Comparison of ENCODE assay signal across 35 mouse cellular contexts in genomic region chr1:25706299-25706698, GRCm38 (mm10).
"Had no signal": no experiment of that assay in that cellular context is flagged by ENCODE, and none has a peak within 500 bp of the region (broad histone marks: within the 10 kb centered on the region; RNA-seq: fewer than 3 reads in every experiment).

No protein-coding gene starts in this region.

- H3K36me3 ChIP-seq: heart, embryonic 10.5 days; heart, embryonic 12.5 days; heart, embryonic 13.5 days; heart, embryonic 15.5 days; hindbrain, embryonic 10.5 days; hindbrain, embryonic 12.5 days; hindbrain, embryonic 13.5 days; hindbrain, embryonic 15.5 days; intestine, embryonic 15.5 days; kidney, embryonic 15.5 days had no signal

- H3K9me3 ChIP-seq: heart, embryonic 10.5 days; heart, embryonic 12.5 days; heart, embryonic 13.5 days; heart, embryonic 15.5 days; hindbrain, embryonic 10.5 days; hindbrain, embryonic 12.5 days; hindbrain, embryonic 13.5 days; hindbrain, embryonic 15.5 days; intestine, embryonic 15.5 days; kidney, embryonic 15.5 days had no signal

- H3K27me3 ChIP-seq: heart, embryonic 12.5 days; heart, embryonic 13.5 days; heart, embryonic 15.5 days; hindbrain, embryonic 12.5 days; hindbrain, embryonic 13.5 days; hindbrain, embryonic 15.5 days; intestine, embryonic 15.5 days; kidney, embryonic 15.5 days had no signal

- H3K4me3 ChIP-seq: heart, embryonic 10.5 days; heart, embryonic 12.5 days; heart, embryonic 13.5 days; heart, embryonic 15.5 days; hindbrain, embryonic 10.5 days; hindbrain, embryonic 12.5 days; hindbrain, embryonic 13.5 days; hindbrain, embryonic 15.5 days; intestine, embryonic 15.5 days; kidney, embryonic 15.5 days; layer of hippocampus, adult 2 months had no signal

- ATAC-seq: hindbrain, embryonic 16.5 days; hindbrain, postnatal 0 days; inflammation-experienced regulatory T-cells, adult 6 months; intestine, embryonic 15.5 days; intestine, embryonic 16.5 days; intestine, postnatal 0 days had no signal

- DNase-seq: heart, postnatal 10 days; heart, postnatal 14 days; heart, postnatal 36 days; heart, postnatal 4 days; kidney, adult 11 months; kidney, adult 18-20 months; kidney, adult 2 months; kidney, adult 8-10 months; kidney, adult 9 months; kidney, postnatal 10 days; kidney, postnatal 14 days; kidney, postnatal 25 days; kidney, postnatal 36 days; kidney, postnatal 4 days; layer of hippocampus, adult 9-11 months; layer of hippocampus, postnatal 36 days had no signal

- H3K9ac ChIP-seq: heart, embryonic 12.5 days; heart, embryonic 13.5 days; heart, embryonic 15.5 days; hindbrain, embryonic 12.5 days; hindbrain, embryonic 13.5 days; hindbrain, embryonic 14.5 days; hindbrain, embryonic 15.5 days; intestine, embryonic 15.5 days; kidney, embryonic 15.5 days had no signal

- H3K4me1 ChIP-seq: heart, embryonic 10.5 days; heart, embryonic 12.5 days; heart, embryonic 13.5 days; heart, embryonic 15.5 days; hindbrain, embryonic 10.5 days; hindbrain, embryonic 12.5 days; hindbrain, embryonic 13.5 days; hindbrain, embryonic 15.5 days; intestine, embryonic 15.5 days; kidney, embryonic 15.5 days had no signal

- H3K4me2 ChIP-seq: heart, embryonic 11.5 days; heart, embryonic 12.5 days; heart, embryonic 13.5 days; heart, embryonic 15.5 days; hindbrain, embryonic 12.5 days; hindbrain, embryonic 13.5 days; hindbrain, embryonic 14.5 days; hindbrain, embryonic 15.5 days; intestine, embryonic 15.5 days; kidney, embryonic 15.5 days had no signal

- H3K27ac ChIP-seq: heart, embryonic 10.5 days; heart, embryonic 13.5 days; heart, embryonic 15.5 days; hindbrain, embryonic 10.5 days; hindbrain, embryonic 12.5 days; hindbrain, embryonic 13.5 days; hindbrain, embryonic 14.5 days; hindbrain, embryonic 15.5 days; hindbrain, postnatal 0 days; intestine, embryonic 15.5 days; kidney, embryonic 15.5 days; kidney, postnatal 0 days; layer of hippocampus, adult 2 months had no signal
